Mouse (Mus musculus) spleen, postnatal 4 days (tissue): ENCODE results near the gene Slc37a4.
"Not testable (repeated sequence)": the region's sequence is repeated elsewhere in the genome, so short reads cannot be mapped to it uniquely, and the experiment has no call there.

Experiments
- DNase-seq, 2 experiments: peaks; one replicate each; pipeline ENCODE4 v3.0.0; 2022; ENCODE audit warnings: low spot score in 2 of 2

The Slc37a4 gene

GRCm38 (mm10) chr9:44398551-44398950 is 1.9 kb downstream of the Slc37a4 start:
- no peak for DNase-seq

- no peak for DNase-seq
Measured at GRCm38 (mm10) chr9:44399114-44399794, 2.6 kb downstream of the Slc37a4 start.

GRCm38 (mm10) chr9:44399795-44400114 is 3.1 kb downstream of the Slc37a4 start:
- no peak for DNase-seq

- DNase-seq, result no peak
Measured at GRCm38 (mm10) chr9:44401081-44401480, 4.4 kb downstream of the Slc37a4 start.

GRCm38 (mm10) chr9:44405011-44405410 is 8.4 kb downstream of the Slc37a4 start:
- DNase-seq, result no peak

GRCm38 (mm10) chr9:44406906-44407751 is 10.5 kb downstream of the Slc37a4 start, which contains the start of the genes Rps25 and Trappc4:
Gene Rps25, plus strand, starts transcription at chr9:44407139.
Gene Trappc4, minus strand, starts transcription at chr9:44407600.
- DNase-seq, result peak; percentile 92 to 93

- DNase-seq, result no peak
Measured at GRCm38 (mm10) chr9:44407752-44408097, 11.1 kb downstream of the Slc37a4 start.

- not testable (repeated sequence) for DNase-seq
Measured at GRCm38 (mm10) chr9:44408693-44409092, 12.0 kb downstream of the Slc37a4 start.

- DNase-seq, result no peak
Measured at GRCm38 (mm10) chr9:44410647-44411336, 14.1 kb downstream of the Slc37a4 start.

GRCm38 (mm10) chr9:44411601-44412130 is 15.0 kb downstream of the Slc37a4 start:
- no peak for DNase-seq

GRCm38 (mm10) chr9:44412306-44412705 is 15.7 kb downstream of the Slc37a4 start:
- DNase-seq, result no peak

GRCm38 (mm10) chr9:44412781-44413180 is 16.1 kb downstream of the Slc37a4 start:
- no peak for DNase-seq

GRCm38 (mm10) chr9:44417156-44417891 is 20.7 kb downstream of the Slc37a4 start:
- DNase-seq, result no peak

GRCm38 (mm10) chr9:44417892-44418363 is 21.3 kb downstream of the Slc37a4 start:
- peak; percentile 94 to 98 for DNase-seq

GRCm38 (mm10) chr9:44418519-44419385 is 22.1 kb downstream of the Slc37a4 start, which contains the start of gene Ccdc84:
Gene Ccdc84, minus strand, starts transcription at chr9:44418569.
- no peak for DNase-seq

- not testable (repeated sequence) for DNase-seq
Measured at GRCm38 (mm10) chr9:44419730-44420129, 23.1 kb downstream of the Slc37a4 start.

- no peak for DNase-seq
Measured at GRCm38 (mm10) chr9:44420280-44420898, 23.7 kb downstream of the Slc37a4 start.

- DNase-seq, result no peak
Measured at GRCm38 (mm10) chr9:44423576-44423975, 26.9 kb downstream of the Slc37a4 start.

- DNase-seq, result no peak
Measured at GRCm38 (mm10) chr9:44432577-44433185, 36.0 kb downstream of the Slc37a4 start.
